In the genomic region with DNA sequence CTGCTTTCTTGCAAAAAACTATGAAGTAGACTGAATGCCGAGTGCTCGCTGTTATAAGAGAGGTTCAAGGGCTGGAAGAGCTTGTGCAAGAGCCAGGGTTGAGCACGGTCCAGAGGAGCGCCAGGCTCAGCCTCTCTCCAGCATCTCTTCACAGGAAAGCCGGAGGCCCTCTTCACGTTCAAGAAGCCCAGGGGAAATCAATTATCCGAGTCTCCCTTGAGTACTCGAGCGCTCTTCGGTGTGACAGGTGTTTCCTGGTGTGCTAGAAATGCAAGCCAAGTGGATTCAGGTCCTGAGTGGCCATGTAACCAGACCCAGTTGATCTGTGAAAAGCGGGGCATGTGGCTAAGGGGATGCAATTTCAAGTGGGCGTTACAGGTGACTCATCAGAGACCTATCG, we compare ENCODE assay signal across 8 mouse cellular contexts. TPM values are rescaled to one million over a fixed set of nuclear protein-coding genes. Genes with fewer than 3 reads are reported as not detected.
DNase-seq lines count a peak whose midpoint lies in the region; ATAC-seq and TF ChIP-seq lines count a peak whose summit lies in the region.

Gene Kbtbd8 (plus strand): TSS at position 295 of the 400 bp plus-strand sequence.

- no peak within 1 kb of the TSS for H3K27ac ChIP-seq in CH12.LX (ENCODE audit: insufficient read depth, low read depth)
- no peak within 1 kb of the TSS for H3K27ac ChIP-seq in heart, postnatal 0 days (ENCODE audit: low read depth)
- peak within 1 kb of the TSS; percentile 58 for H3K27ac ChIP-seq in liver, embryonic 11.5 days (ENCODE audit: low read depth, low read length)
- peak within 1 kb of the TSS; percentile 84 for H3K27ac ChIP-seq in midbrain, postnatal 0 days (ENCODE audit: low read depth, low read length)

- TF ChIP-seq EP300 in CH12.LX (IDR thresholded peaks at IDR 0.05; ENCODE audit: low read length): no peak
- no peak for TF ChIP-seq EP300 in heart, postnatal 0 days (IDR thresholded peaks at IDR 0.05; ENCODE audit: low read depth)

- peak within 1 kb of the TSS; percentile 85 for H3K4me2 ChIP-seq in CH12.LX (ENCODE audit: insufficient read depth, low read depth, poor library complexity, severe bottlenecking)
- H3K4me2 ChIP-seq in heart, postnatal 0 days (ENCODE audit: low read depth, low read length): peak within 1 kb of the TSS; percentile 93
- H3K4me2 ChIP-seq in liver, embryonic 11.5 days: peak within 1 kb of the TSS; percentile 83
- H3K4me2 ChIP-seq in midbrain, postnatal 0 days (ENCODE audit: low read depth, low read length, poor library complexity, severe bottlenecking): peak within 1 kb of the TSS; percentile 49

- H3K79me2 ChIP-seq in CH12.LX (replicated peaks; ENCODE audit: control insufficient read depth, extremely low read depth, insufficient read depth, poor library complexity, severe bottlenecking): peaks cover 2% of the 10 kb centered on the region; the same call in 1 of the 2 replicates

- TF ChIP-seq POLR2A in CH12.LX (IDR thresholded peaks at IDR 0.05; ENCODE audit: low read depth, low read length): no peak

- dilution Hi-C loops in CH12.LX (cut with MboI; ENCODE audit: extremely low pct_ligation_motif_present, extremely low pct_unique_long_range_greater_than_20kb, low sequenced_read_pairs): no loop called here

- H3K36me3 ChIP-seq in CH12.LX (replicated peaks in 1 of 2; ENCODE audit: control insufficient read depth in 1 of 2, insufficient read depth in 1 of 2, low read length in 1 of 2): peaks cover 0 to 11% of the 10 kb centered on the region in 2 experiments
- no peaks in the 10 kb centered on the region for H3K36me3 ChIP-seq in heart, postnatal 0 days (replicated peaks; ENCODE audit: control insufficient read depth, insufficient read depth, low read length)
- peaks cover under 1% of the 10 kb centered on the region; the same call in 1 of the 2 replicates for H3K36me3 ChIP-seq in liver, embryonic 11.5 days (ENCODE audit: control insufficient read depth, insufficient read depth, low read length)
- no peaks in the 10 kb centered on the region for H3K36me3 ChIP-seq in midbrain, postnatal 0 days (ENCODE audit: insufficient read depth, low read length)

- peak; percentile 11; the same call in 1 of the 2 replicates for ATAC-seq in cerebellum, adult (ENCODE audit: insufficient number of reproducible peaks, low FRiP score, low TSS enrichment)
- no peak for ATAC-seq in heart, postnatal 0 days (ENCODE audit: insufficient read depth, low read depth)
- ATAC-seq in liver, embryonic 11.5 days (replicated peaks; ENCODE audit: low FRiP score): no peak
- no peak for ATAC-seq in midbrain, postnatal 0 days (ENCODE audit: low FRiP score)

- H3K9me3 ChIP-seq in CH12.LX (replicated peaks; ENCODE audit: low read length): no peaks in the 10 kb centered on the region
- no peaks in the 10 kb centered on the region for H3K9me3 ChIP-seq in heart, postnatal 0 days (replicated peaks; ENCODE audit: control insufficient read depth, low read length)
- no peaks in the 10 kb centered on the region for H3K9me3 ChIP-seq in liver, embryonic 11.5 days (ENCODE audit: control insufficient read depth, low read length)
- no peaks in the 10 kb centered on the region for H3K9me3 ChIP-seq in midbrain, postnatal 0 days (ENCODE audit: low read length)

- DNase-seq in cerebellum, adult 9-10 months: no peak
- no peak for DNase-seq in CH12.LX (ENCODE audit: extremely low read depth)
- DNase-seq in cerebellum, postnatal 25 days: peak; percentile 29 to 30
- no peak for DNase-seq in heart, postnatal 0 days (ENCODE audit: low spot score)
- DNase-seq in liver, embryonic 11.5 days (ENCODE audit: low spot score): no peak
- no peak for DNase-seq in midbrain, postnatal 0 days (ENCODE audit: low spot score)
- DNase-seq in urinary bladder, adult 18-20 months (ENCODE audit: low spot score in 2 of 2): no peak

- TF ChIP-seq RAD21 in CH12.LX (IDR thresholded peaks at IDR 0.05; ENCODE audit: low read depth, low read length): no peak

- no peaks in the 10 kb centered on the region for H3K27me3 ChIP-seq in CH12.LX (replicated peaks)
- H3K27me3 ChIP-seq in heart, postnatal 0 days (ENCODE audit: control insufficient read depth, insufficient read depth, low read length): peaks cover 5% of the 10 kb centered on the region; the same call in 1 of the 2 replicates
- H3K27me3 ChIP-seq in liver, embryonic 11.5 days (replicated peaks; ENCODE audit: control insufficient read depth, insufficient read depth, low read length): no peaks in the 10 kb centered on the region
- no peaks in the 10 kb centered on the region for H3K27me3 ChIP-seq in midbrain, postnatal 0 days (ENCODE audit: insufficient read depth, low read length)

- peaks cover 0 to 17% of the 10 kb centered on the region in 2 experiments; a peak in 2 of 4 replicates for H3K4me1 ChIP-seq in CH12.LX (ENCODE audit: control insufficient read depth in 1 of 2, insufficient read depth in 2 of 2)
- no peaks in the 10 kb centered on the region for H3K4me1 ChIP-seq in heart, postnatal 0 days (ENCODE audit: control insufficient read depth, insufficient read depth)
- peaks cover 8% of the 10 kb centered on the region for H3K4me1 ChIP-seq in liver, embryonic 11.5 days (replicated peaks; ENCODE audit: control insufficient read depth, insufficient read depth, low read length)
- peaks cover 6% of the 10 kb centered on the region; the same call in 1 of the 2 replicates for H3K4me1 ChIP-seq in midbrain, postnatal 0 days (ENCODE audit: insufficient read depth, low read length)

- 24% methylated on average over 13 of the region's 13 CpGs for WGBS in heart, postnatal 0 days
- 27% methylated on average over 13 of the region's 13 CpGs for WGBS in liver, embryonic 11.5 days
- WGBS in midbrain, postnatal 0 days: 32% methylated on average over 13 of the region's 13 CpGs

- in situ Hi-C loops in CH12.LX (cut with MboI; ENCODE audit: low pct_ligation_motif_present, low pct_unique_long_range_greater_than_20kb, low sequenced_read_pairs): no loop called here

- H3K9ac ChIP-seq in CH12.LX (ENCODE audit: insufficient read depth, low read depth): peak within 1 kb of the TSS; percentile 36; the same call in 1 of the 2 replicates
- peak within 1 kb of the TSS; percentile 38 for H3K9ac ChIP-seq in heart, postnatal 0 days (replicated peaks; ENCODE audit: low read depth, low read length)
- H3K9ac ChIP-seq in liver, embryonic 11.5 days (ENCODE audit: low read depth, low read length): peak within 1 kb of the TSS; percentile 78
- H3K9ac ChIP-seq in midbrain, postnatal 0 days (replicated peaks; ENCODE audit: low read length, poor library complexity, severe bottlenecking): peak within 1 kb of the TSS; percentile 80

- H3K4me3 ChIP-seq in CH12.LX (replicated peaks in 1 of 3; ENCODE audit: low read depth in 2 of 3, low read length in 2 of 3, poor library complexity in 1 of 3): peak within 1 kb of the TSS; percentile 58 to 80 (median 72)
- H3K4me3 ChIP-seq in heart, postnatal 0 days (ENCODE audit: low read depth, low read length): peak within 1 kb of the TSS; percentile 83
- peak within 1 kb of the TSS; percentile 90 for H3K4me3 ChIP-seq in liver, embryonic 11.5 days (ENCODE audit: low read depth, low read length)
- H3K4me3 ChIP-seq in midbrain, postnatal 0 days (ENCODE audit: low read depth, low read length): peak within 1 kb of the TSS; percentile 62

- TF ChIP-seq CTCF in CH12.LX (conservative IDR thresholded peaks at IDR 0.05 in 1 of 2, IDR thresholded peaks at IDR 0.05 in 1 of 2; ENCODE audit: low read depth in 2 of 2, low read length in 2 of 2): no peak
- TF ChIP-seq CTCF in heart, postnatal 0 days (IDR thresholded peaks at IDR 0.05; ENCODE audit: low read depth): no peak
- no peak for TF ChIP-seq CTCF in midbrain, postnatal 0 days (IDR thresholded peaks at IDR 0.05)

TF ChIP-seq in CH12.LX, 34 proteins besides CTCF, POLR2A, EP300 and RAD21:
- TF ChIP-seq TBP (conservative IDR thresholded peaks at IDR 0.05; ENCODE audit: low read depth, low read length): no peak
- TF ChIP-seq USF2 (conservative IDR thresholded peaks at IDR 0.05; ENCODE audit: low read depth, low read length): no peak
- 0 out of 2 replicates have a peak, but pooled peaks have one; percentile 6 for TF ChIP-seq BHLHE40 (IDR thresholded peaks at IDR 0.05; ENCODE audit: low read depth, low read length)

RNA-seq across cellular contexts. Expression of gene Kbtbd8, which starts in this region (rescaled TPM):
- total RNA-seq in CH12.LX (2012; rRNA removed) (1.9 and 3.5 TPM in 2 replicates), CH12.LX (2014; rRNA removed) (12.3 and 12.6 TPM in 2 replicates)
- polyA plus RNA-seq in CH12.LX (2012; ENCODE audit: insufficient read length, low read depth): 4.2 and 5.0 TPM in 2 replicates
- total RNA-seq in heart, postnatal 0 days (2014; rRNA removed; ENCODE audit: low replicate concordance): 0.12 TPM in 1 of 2 replicates, not detected in the other
- 0.12 and 0.25 TPM in 2 replicates for polyA plus RNA-seq in heart, postnatal 0 days (2015; fragmentation: Nextera tagmentation; extraction: Ambion mirVana)
- 9.7 and 14.8 TPM in 2 replicates for polyA plus RNA-seq in liver, embryonic 11.5 days (2014; fragmentation: Nextera tagmentation; extraction: Ambion mirVana)
- 3.7 and 6.0 TPM in 2 replicates for total RNA-seq in midbrain, postnatal 0 days (2014; rRNA removed)
- 1.0 and 1.5 TPM in 2 replicates for polyA plus RNA-seq in midbrain, postnatal 0 days (2015; fragmentation: Nextera tagmentation; extraction: Ambion mirVana)

Comparison
In these comparisons a context has a peak if more than half of its experiments do, and no peak if none do; other contexts are left out.
1. DNase-seq: peak in cerebellum, postnatal 25 days (2 of 2); none in cerebellum, adult 9-10 months (single experiment), CH12.LX (single experiment), heart, postnatal 0 days (single experiment), liver, embryonic 11.5 days (single experiment), midbrain, postnatal 0 days (single experiment) and urinary bladder, adult 18-20 months (0 of 2).
2. H3K27ac ChIP-seq: peak in liver, embryonic 11.5 days (single experiment) and midbrain, postnatal 0 days (single experiment); none in CH12.LX (single experiment) and heart, postnatal 0 days (single experiment).
3. Peak in every context shown above with its lines, with median percentiles within 50 percentile points of each other: H3K4me2 ChIP-seq, H3K4me3 ChIP-seq and H3K9ac ChIP-seq.